Mouse (Mus musculus) hindbrain, embryonic 14.5 days (tissue): ENCODE measurements around the gene Wwc1. TPM values are rescaled to one million over a fixed set of nuclear protein-coding genes. Genes with fewer than 3 reads are reported as not detected.
"Not testable (repeated sequence)": the region's sequence is repeated elsewhere in the genome, so short reads cannot be mapped to it uniquely, and the experiment has no call there.

ENCODE experiments used
- ATAC-seq: fragments of 200-750 bp; cut with Nextera tagmentation; 2 replicates; pipeline ENCODE4 v1.8.0; 2017; ENCODE audit warnings: moderate number of reproducible peaks, mild to moderate bottlenecking, moderate TSS enrichment, moderate library complexity; ENCODE audit not compliant: low FRiP score
- DNase-seq: peaks from one replicate; pipeline ENCODE4 v3.0.0-alpha.2; 2015; ENCODE audit warnings: low spot score
- H3K27ac ChIP-seq: fragments of 300-500 bp; sonication (generic); 2 replicates; pipeline ENCODE4 v1.5.1; 2014; ENCODE audit warnings: mild to moderate bottlenecking, moderate library complexity
- H3K27me3 ChIP-seq: fragments of 300-500 bp; sonication (generic); 2 replicates; pipeline ENCODE4 v1.6.1; 2014; ENCODE audit warnings: mild to moderate bottlenecking, low read length, mixed read lengths; ENCODE audit not compliant: control insufficient read depth, insufficient read depth
- H3K36me3 ChIP-seq: fragments of 300-500 bp; sonication (generic); replicated peaks from 2 replicates; pipeline ENCODE4 v1.6.1; 2014; ENCODE audit not compliant: control insufficient read depth, insufficient read depth
- H3K4me1 ChIP-seq: fragments of 300-500 bp; sonication (generic); replicated peaks from 2 replicates; pipeline ENCODE4 v1.6.1; 2014; ENCODE audit warnings: antibody characterized with exemption, low read length, mixed read lengths; ENCODE audit not compliant: control insufficient read depth, insufficient read depth
- H3K4me2 ChIP-seq: fragments of 300-500 bp; sonication (generic); replicated peaks from 2 replicates; pipeline ENCODE4 v1.6.1; 2014; ENCODE audit warnings: mild to moderate bottlenecking, moderate library complexity
- H3K4me3 ChIP-seq: fragments of 300-500 bp; sonication (generic); replicated peaks from 2 replicates; pipeline ENCODE4 v1.5.1; 2014; ENCODE audit warnings: mild to moderate bottlenecking, low read length
- H3K9ac ChIP-seq: fragments of 300-500 bp; sonication (generic); 2 replicates; pipeline ENCODE4 v1.6.1; 2014
- H3K9me3 ChIP-seq: fragments of 300-500 bp; sonication (generic); 2 replicates; pipeline ENCODE4 v1.6.1; 2016; ENCODE audit warnings: low read length; ENCODE audit not compliant: control insufficient read depth
- WGBS: fragments of 180-500 bp; shearing (Covaris S2); extraction: QIAGEN DNeasy Blood & Tissue Kit; methylation state at CpG from one replicate; pipeline ENCODE4 v1.1.7; 2014; 5-methylcytosine and 5-hydroxymethylcytosine counted together
- polyA plus RNA-seq: library from polyadenylated mRNA; unstranded; fragments of >200 nt; fragmentation: Nextera tagmentation; extraction: Ambion mirVana; gene quantifications from 2 replicates; pipeline ENCODE4 v1.2.1, GENCODE M21; 2014

Gene Wwc1
- polyA plus RNA-seq, 1 experiment from 2014 or later: 9.3 TPM

DNA sequence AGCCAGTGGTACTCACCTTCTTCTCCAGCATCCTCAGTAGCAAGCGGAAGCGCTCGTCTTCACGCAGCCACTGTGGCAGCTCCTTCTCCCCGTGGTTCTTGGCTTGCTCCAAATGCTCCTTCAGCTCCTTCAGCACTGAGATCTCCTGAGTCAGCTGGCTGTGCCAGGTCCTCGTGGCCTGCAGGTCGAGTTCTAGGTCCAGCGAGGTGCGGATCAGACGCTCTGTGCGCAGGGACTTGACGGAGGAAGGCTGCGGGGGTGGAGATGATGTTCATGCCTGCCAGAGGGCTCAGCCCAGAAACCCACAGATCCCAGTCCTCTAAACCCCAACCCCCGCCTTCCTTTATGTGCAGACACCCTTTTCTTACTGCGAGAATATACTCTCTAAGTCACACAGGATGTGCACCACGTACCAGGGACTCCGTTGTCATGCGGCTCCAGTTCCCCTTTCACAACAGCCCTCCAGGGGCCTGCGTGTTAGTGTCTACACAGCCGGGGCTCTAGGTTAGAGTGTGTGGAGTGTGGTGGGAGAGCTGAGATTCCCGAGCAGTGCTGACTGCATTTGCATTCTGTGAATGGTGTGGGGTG lies 138.5 kb downstream of the Wwc1 start:
- no peaks in the 10 kb centered on the region for H3K27me3 ChIP-seq
- H3K4me2 ChIP-seq: no peak overlapping the region
- 79% methylated on average over 21 of the region's 21 CpGs for WGBS
- ATAC-seq (no peak), DNase-seq (no peak)
- no peaks in the 10 kb centered on the region for H3K4me1 ChIP-seq
- H3K4me3 ChIP-seq: no peak overlapping the region
- H3K27ac ChIP-seq: no peak overlapping the region
- no peaks in the 10 kb centered on the region for H3K9me3 ChIP-seq
- H3K36me3 ChIP-seq: peaks cover 12% of the 10 kb centered on the region
- H3K9ac ChIP-seq: no peak overlapping the region

- 97% methylated on average over 4 of the region's 4 CpGs for WGBS
- ATAC-seq: not testable (repeated sequence)
These were observed 139.5 kb downstream of the Wwc1 start for GRCm38 (mm10) chr11:35840806-35841205.

GRCm38 (mm10) chr11:35840282-35840681 lies 140.0 kb downstream of the Wwc1 start:
- WGBS: 84% methylated on average over 7 of the region's 7 CpGs
- Histone ChIP-seq H3K9ac (no peak overlapping the region), H3K27ac (no peak overlapping the region; the same call in 1 of the 2 replicates), H3K27me3 (no peaks in the 10 kb centered on the region), H3K4me2 (no peak overlapping the region), H3K4me3 (no peak overlapping the region), H3K36me3 (peaks cover 12% of the 10 kb centered on the region), H3K4me1 (no peaks in the 10 kb centered on the region), H3K9me3 (no peaks in the 10 kb centered on the region)
- DNase-seq: no peak
- ATAC-seq: no peak

More at GRCm38 (mm10) chr11:35840806-35841205, 139.5 kb downstream of the Wwc1 start:
- not testable (repeated sequence) for H3K4me3 ChIP-seq, H3K4me2 ChIP-seq, H3K27ac ChIP-seq, H3K9ac ChIP-seq, DNase-seq, H3K4me1 ChIP-seq, H3K27me3 ChIP-seq, H3K9me3 ChIP-seq
- H3K36me3 ChIP-seq: peaks cover 12% of the 10 kb centered on the region

- peak overlapping the region; percentile 48 for H3K9ac ChIP-seq
- peak overlapping the region; percentile 56 for H3K4me2 ChIP-seq
- ATAC-seq (peak; percentile 78), DNase-seq (peak; percentile 74)
- no peaks in the 10 kb centered on the region for H3K9me3 ChIP-seq
- H3K36me3 ChIP-seq: peaks cover 12% of the 10 kb centered on the region
- WGBS: 14% methylated on average over 28 of the region's 28 CpGs
- peaks cover 2% of the 10 kb centered on the region for H3K4me1 ChIP-seq
- no peaks in the 10 kb centered on the region for H3K27me3 ChIP-seq
- H3K4me3 ChIP-seq: peak overlapping the region; percentile 27
- peak overlapping the region; percentile 62 for H3K27ac ChIP-seq
These were observed 141.7 kb downstream of the Wwc1 start for GRCm38 (mm10) chr11:35838345-35839338.

DNA sequence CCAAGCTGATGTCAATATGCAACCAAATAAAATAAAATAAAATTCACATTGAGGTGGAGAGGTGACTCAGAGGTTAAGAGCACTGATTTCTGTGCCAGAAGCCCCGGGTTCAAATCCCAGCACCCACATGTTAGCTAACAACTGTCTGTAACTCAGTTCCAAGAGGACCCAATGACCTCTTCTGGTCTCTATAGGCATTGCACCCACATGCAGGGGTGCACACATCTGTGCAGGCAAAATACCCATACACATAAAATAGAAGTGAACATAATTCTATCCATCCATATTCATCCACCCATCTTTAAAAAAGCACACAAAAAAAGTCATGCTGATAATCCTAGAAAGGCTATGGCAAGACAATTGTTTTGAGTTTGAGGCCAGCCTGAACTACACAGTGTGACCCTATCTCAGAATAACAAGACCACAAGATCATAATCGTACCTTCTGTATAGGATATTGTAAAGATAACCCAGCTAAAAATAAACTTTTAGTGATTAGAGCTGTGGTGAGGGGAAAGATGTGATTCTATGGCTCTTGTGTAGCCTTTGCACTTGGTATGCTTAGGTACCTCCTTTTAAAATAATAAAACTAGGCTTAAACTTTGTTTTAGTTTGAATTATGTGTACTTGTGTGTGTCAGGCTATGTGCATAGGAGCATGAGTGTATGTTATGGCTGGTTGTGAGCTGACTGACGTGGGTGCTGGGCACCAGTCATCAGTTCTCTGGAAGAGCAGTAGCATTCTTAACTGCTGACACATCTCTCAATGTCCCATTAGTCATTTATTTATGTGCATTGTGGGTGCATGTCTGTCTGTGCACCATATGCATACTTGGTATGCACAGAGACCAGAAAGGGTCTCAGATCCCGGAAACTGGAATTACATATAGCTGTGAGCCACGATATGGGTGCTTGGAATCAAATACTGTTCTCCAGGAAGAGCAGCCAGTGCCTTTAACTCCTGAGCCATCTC lies 142.9 kb downstream of the Wwc1 start:
- 85% methylated on average over 5 of the region's 5 CpGs for WGBS
- ATAC-seq: no peak
- Histone ChIP-seq H3K9ac (peak overlapping the region; percentile 48), H3K4me1 (peaks cover 8% of the 10 kb centered on the region), H3K27ac (peak overlapping the region; percentile 62), H3K9me3 (no peaks in the 10 kb centered on the region), H3K4me3 (peak overlapping the region; percentile 27; the same call in 1 of the 2 replicates), H3K36me3 (peaks cover 16% of the 10 kb centered on the region), H3K27me3 (no peaks in the 10 kb centered on the region), H3K4me2 (peak overlapping the region; percentile 56)
- DNase-seq: no peak

DNA sequence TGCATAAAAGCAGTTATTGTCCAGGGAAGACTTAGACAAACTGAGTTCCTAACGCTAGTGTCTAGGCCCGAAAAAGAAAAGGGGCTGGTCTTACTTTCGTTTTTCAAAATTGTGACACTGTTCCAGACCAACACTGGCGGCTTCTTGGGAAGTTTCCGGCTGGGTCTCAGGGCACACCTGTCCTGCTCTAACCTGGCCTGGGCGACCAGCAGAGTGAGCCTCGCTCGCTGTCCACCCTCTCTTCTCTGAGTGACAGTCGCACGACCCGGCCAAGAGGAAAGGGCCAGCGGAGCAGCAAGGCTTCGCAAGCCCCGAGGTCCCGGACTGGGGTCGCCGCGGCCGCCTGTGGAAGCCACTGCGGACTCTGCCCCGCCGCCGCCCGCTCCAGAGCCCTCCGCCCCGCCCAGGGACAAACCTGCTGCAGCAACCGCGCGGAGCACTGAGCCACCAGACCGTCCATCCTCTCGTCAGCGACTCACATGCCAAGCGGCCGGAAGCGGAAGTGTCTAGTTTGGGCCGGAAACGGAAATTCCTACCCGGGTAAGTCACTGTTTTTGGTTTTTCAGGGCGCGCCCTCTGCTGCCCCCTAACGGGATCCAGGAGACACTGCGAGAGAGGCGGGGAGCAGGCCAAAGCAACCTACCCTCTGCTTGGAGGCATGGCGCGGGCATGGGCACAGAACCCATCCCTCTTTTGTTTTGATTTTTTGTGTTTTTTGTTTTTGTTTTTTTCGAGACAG lies 146.1 kb downstream of the Wwc1 start, which contains the start of gene Rars:
TSS of gene Rars (minus strand) at position 485 of the 739 bp plus-strand sequence.
- H3K27ac ChIP-seq: no peak within 1 kb of the TSS
- DNase-seq (peak; percentile 95), ATAC-seq (peak; percentile 86)
- WGBS: 2% methylated on average over 46 of the region's 46 CpGs
- H3K9ac ChIP-seq: peak within 1 kb of the TSS; percentile 78
- H3K4me3 ChIP-seq: peak within 1 kb of the TSS; percentile 84
- no peaks in the 10 kb centered on the region for H3K9me3 ChIP-seq
- H3K27me3 ChIP-seq: no peaks in the 10 kb centered on the region
- peaks cover 28% of the 10 kb centered on the region for H3K36me3 ChIP-seq
- H3K4me2 ChIP-seq: peak within 1 kb of the TSS; percentile 86
- H3K4me1 ChIP-seq: peaks cover 8% of the 10 kb centered on the region

DNA sequence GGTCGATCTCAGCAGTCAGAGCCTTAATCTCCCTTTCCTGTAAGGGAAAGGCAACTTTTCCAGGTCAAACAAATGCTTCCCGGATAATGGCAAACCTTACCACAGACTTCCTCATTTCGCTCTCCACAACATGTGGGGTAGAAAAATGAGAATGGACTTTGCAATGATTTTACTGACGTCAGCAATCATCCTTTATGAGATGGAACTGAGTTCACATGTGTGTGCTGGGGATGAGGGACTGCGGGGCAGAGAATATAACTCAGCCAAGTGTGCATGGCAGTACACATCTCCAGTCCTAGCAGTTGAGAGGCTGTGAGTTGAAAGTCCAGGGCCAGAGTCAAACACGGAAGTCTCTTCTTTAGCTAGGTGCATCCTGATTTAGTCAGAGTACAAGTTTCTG lies 147.1 kb downstream of the Wwc1 start:
- peaks cover 8% of the 10 kb centered on the region for H3K4me1 ChIP-seq
- no peaks in the 10 kb centered on the region for H3K27me3 ChIP-seq
- peaks cover 37% of the 10 kb centered on the region for H3K36me3 ChIP-seq
- no peak overlapping the region for H3K27ac ChIP-seq
- H3K4me3 ChIP-seq: peak overlapping the region; percentile 84
- DNase-seq: no peak
- peak overlapping the region; percentile 78; the same call in 1 of the 2 replicates for H3K9ac ChIP-seq
- WGBS: 90% methylated on average over 6 of the region's 6 CpGs
- ATAC-seq: no peak
- H3K9me3 ChIP-seq: no peaks in the 10 kb centered on the region
- H3K4me2 ChIP-seq: peak overlapping the region; percentile 86

DNA sequence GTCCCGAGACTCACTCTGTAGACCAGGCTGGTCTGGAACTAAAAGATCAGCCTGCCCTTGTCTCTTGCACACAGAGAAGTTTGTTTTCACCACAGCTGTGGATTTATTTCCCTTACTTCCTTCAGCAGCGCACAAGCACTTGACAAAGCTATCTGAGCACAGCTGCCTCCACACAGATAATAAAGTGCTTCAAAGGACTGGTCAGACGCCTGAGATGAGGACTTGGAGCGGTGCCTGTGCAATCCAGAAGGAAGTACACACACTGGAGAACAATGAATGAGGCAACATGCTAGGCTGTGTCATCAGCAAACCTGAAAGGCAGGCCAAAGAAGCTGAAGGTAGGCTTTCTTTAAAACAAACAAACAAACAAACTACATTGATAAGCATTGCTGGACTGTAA lies 148.2 kb downstream of the Wwc1 start:
- Histone ChIP-seq H3K9me3 (no peaks in the 10 kb centered on the region), H3K4me3 (no peak overlapping the region), H3K36me3 (peaks cover 49% of the 10 kb centered on the region), H3K4me2 (no peak overlapping the region), H3K27ac (no peak overlapping the region), H3K9ac (no peak overlapping the region), H3K4me1 (peaks cover 8% of the 10 kb centered on the region), H3K27me3 (no peaks in the 10 kb centered on the region)
- ATAC-seq (no peak), DNase-seq (no peak)
- WGBS: 85% methylated on average over 4 of the region's 4 CpGs
